Mouse (Mus musculus): ENCODE results near the gene Plcb1.

GRCm38 (mm10) chr2:135328756-135329155 lies 542.9 kb downstream of the Plcb1 start:
- TF ChIP-seq GATA1 (IDR thresholded peaks at IDR 0.05; ENCODE audit: low read length) (no peak), TAL1 (IDR thresholded peaks at IDR 0.05; ENCODE audit: low read length) (no peak)
